Mouse (Mus musculus): ENCODE results near the gene Pex12. TPM values are rescaled to one million over a fixed set of nuclear protein-coding genes. Genes with fewer than 3 reads are reported as not detected.

Pex12 gene
- total and polyA plus RNA-seq, 3 experiments = 8.2 to 11.8 TPM; not detected in 1

- H3K9me3 ChIP-seq (replicated peaks; ENCODE audit: insufficient read depth, low read length) = no peaks in the 10 kb centered on the region
- peaks cover 15 to 55% of the 10 kb centered on the region in 2 experiments for H3K36me3 ChIP-seq (ENCODE audit: control insufficient read depth in 1 of 2, insufficient read depth in 2 of 2, low read length in 2 of 2)
- peak overlapping the region; percentile 64 for H3K27ac ChIP-seq (ENCODE audit: control insufficient read depth, low read depth, low read length)
- H3K4me1 ChIP-seq (ENCODE audit: control insufficient read depth in 1 of 2, insufficient read depth in 2 of 2, low read length in 2 of 2) = peaks cover 16 to 22% of the 10 kb centered on the region in 2 experiments
- peak overlapping the region; percentile 71 to 75 for H3K4me3 ChIP-seq (ENCODE audit: control insufficient read depth in 1 of 2, insufficient read depth in 1 of 2, low read depth in 2 of 2, low read length in 2 of 2)
- TF ChIP-seq ZMIZ1 (IDR thresholded peaks at IDR 0.05; ENCODE audit: low read depth, low read length) (0 out of 2 replicates have a peak, but pooled peaks have one; percentile 11), USF2 (IDR thresholded peaks at IDR 0.05; ENCODE audit: borderline replicate concordance in 1 of 2, insufficient read depth in 1 of 2, low read depth in 1 of 2, low read length in 2 of 2) (no peak), UBTF (IDR thresholded peaks at IDR 0.05; ENCODE audit: borderline replicate concordance, insufficient read depth, low read depth, low read length) (0 out of 2 replicates have a peak, but pooled peaks have one; percentile 31), RCOR1 (IDR thresholded peaks at IDR 0.05; ENCODE audit: low read depth, low read length) (no peak), MXI1 (IDR thresholded peaks at IDR 0.05; ENCODE audit: low read depth, low read length) (peak; percentile 4; the same call in 1 of the 2 replicates), GATA1 (IDR thresholded peaks at IDR 0.05; ENCODE audit: low read depth, low read length) (peak; percentile 36), SIN3A (IDR thresholded peaks at IDR 0.05; ENCODE audit: low read length) (peak; percentile 13; the same call in 1 of the 2 replicates), MAX (IDR thresholded peaks at IDR 0.05; ENCODE audit: low read length) (0 out of 2 replicates have a peak, but pooled peaks have one; percentile 16), MYB (IDR thresholded peaks at IDR 0.05; ENCODE audit: low read depth, low read length) (no peak), CHD1 (IDR thresholded peaks at IDR 0.05; ENCODE audit: low read depth, low read length) (0 out of 2 replicates have a peak, but pooled peaks have one; percentile 3), MEF2A (IDR thresholded peaks at IDR 0.05; ENCODE audit: extremely low read depth, insufficient replicate concordance, low read depth, low read length, poor library complexity, severe bottlenecking) (no peak)
- peak; percentile 68 for DNase-seq (ENCODE audit: low read depth, low spot score)
- no peaks in the 10 kb centered on the region for H3K27me3 ChIP-seq (ENCODE audit: control insufficient read depth in 1 of 2, insufficient read depth in 2 of 2, low read length in 2 of 2)
- H3K79me2 ChIP-seq (ENCODE audit: control insufficient read depth, insufficient read depth, low read length, poor library complexity) = peaks cover 30% of the 10 kb centered on the region
- H3K9ac ChIP-seq (ENCODE audit: control insufficient read depth, low read depth, low read length, poor library complexity, severe bottlenecking) = peak overlapping the region; percentile 90
Observed at GRCm38 (mm10) chr11:83292251-83292587, 10.2 kb downstream of the Pex12 start.

GRCm38 (mm10) chr11:83291375-83292250 lies 10.8 kb downstream of the Pex12 start:
- peak overlapping the region; percentile 72 to 75 for H3K4me3 ChIP-seq (ENCODE audit: control insufficient read depth in 1 of 2, insufficient read depth in 1 of 2, low read depth in 2 of 2, low read length in 2 of 2)
- peaks cover 15 to 52% of the 10 kb centered on the region in 2 experiments for H3K36me3 ChIP-seq (ENCODE audit: control insufficient read depth in 1 of 2, insufficient read depth in 2 of 2, low read length in 2 of 2)
- peak overlapping the region; percentile 85 for H3K27ac ChIP-seq (ENCODE audit: control insufficient read depth, low read depth, low read length)
- DNase-seq (ENCODE audit: low read depth, low spot score) = peak; percentile 99
- H3K4me1 ChIP-seq (ENCODE audit: control insufficient read depth in 1 of 2, insufficient read depth in 2 of 2, low read length in 2 of 2) = peaks cover 17 to 24% of the 10 kb centered on the region in 2 experiments
- no peaks in the 10 kb centered on the region for H3K9me3 ChIP-seq (replicated peaks; ENCODE audit: insufficient read depth, low read length)
- peaks cover 28% of the 10 kb centered on the region for H3K79me2 ChIP-seq (ENCODE audit: control insufficient read depth, insufficient read depth, low read length, poor library complexity)
- no peaks in the 10 kb centered on the region for H3K27me3 ChIP-seq (ENCODE audit: control insufficient read depth in 1 of 2, insufficient read depth in 2 of 2, low read length in 2 of 2)
- H3K9ac ChIP-seq (ENCODE audit: control insufficient read depth, low read depth, low read length, poor library complexity, severe bottlenecking) = peak overlapping the region; percentile 90
- TF ChIP-seq ELF1 (IDR thresholded peaks at IDR 0.05; ENCODE audit: low read depth, low read length) (peak; percentile 41; the same call in 1 of the 2 replicates), UBTF (IDR thresholded peaks at IDR 0.05; ENCODE audit: borderline replicate concordance, insufficient read depth, low read depth, low read length) (no peak), MAX (IDR thresholded peaks at IDR 0.05; ENCODE audit: low read length) (peak; percentile 97), MYB (IDR thresholded peaks at IDR 0.05; ENCODE audit: low read depth, low read length) (no peak), BHLHE40 (IDR thresholded peaks at IDR 0.05; ENCODE audit: borderline replicate concordance, low read depth, low read length) (peak; percentile 71; the same call in 1 of the 2 replicates), CHD2 (IDR thresholded peaks at IDR 0.05; ENCODE audit: low read length) (no peak), USF2 (IDR thresholded peaks at IDR 0.05; ENCODE audit: borderline replicate concordance in 1 of 2, insufficient read depth in 1 of 2, low read depth in 1 of 2, low read length in 2 of 2) (peak; percentile 91 to 97), MXI1 (IDR thresholded peaks at IDR 0.05; ENCODE audit: low read depth, low read length) (peak; percentile 88), MAFK (IDR thresholded peaks at IDR 0.05; ENCODE audit: borderline replicate concordance, low read depth, low read length) (no peak), RCOR1 (IDR thresholded peaks at IDR 0.05; ENCODE audit: low read depth, low read length) (0 out of 2 replicates have a peak, but pooled peaks have one; percentile 7), CHD1 (IDR thresholded peaks at IDR 0.05; ENCODE audit: low read depth, low read length) (peak; percentile 92; the same call in 1 of the 2 replicates), POLR2A (IDR thresholded peaks at IDR 0.05; ENCODE audit: control insufficient read depth in 1 of 2, insufficient read depth in 1 of 2, low read depth in 1 of 2, low read length in 2 of 2, poor library complexity in 1 of 2) (peak; percentile 76 to 96; a peak in 3 of 4 replicates), ETS1 (IDR thresholded peaks at IDR 0.05; ENCODE audit: low read depth, low read length) (peak; percentile 15; the same call in 1 of the 2 replicates), TCF12 (IDR thresholded peaks at IDR 0.05; ENCODE audit: low read depth, low read length) (peak; percentile 63), TBP (IDR thresholded peaks at IDR 0.05; ENCODE audit: low read depth, low read length) (peak; percentile 93), SMC3 (IDR thresholded peaks at IDR 0.05; ENCODE audit: low read depth, low read length) (no peak), HCFC1 (IDR thresholded peaks at IDR 0.05; ENCODE audit: low read depth, low read length) (peak; percentile 85), CTCF (IDR thresholded peaks at IDR 0.05 in 2 of 3, conservative IDR thresholded peaks at IDR 0.05 in 1 of 3; ENCODE audit: control insufficient read depth in 1 of 3, insufficient read depth in 1 of 3, low read depth in 2 of 3, low read length in 3 of 3, poor library complexity in 1 of 3, severe bottlenecking in 1 of 3) (no peak), ZKSCAN1 (IDR thresholded peaks at IDR 0.05; ENCODE audit: low read depth, low read length) (no peak), RAD21 (IDR thresholded peaks at IDR 0.05; ENCODE audit: low read depth, low read length) (no peak), ZNF384 (IDR thresholded peaks at IDR 0.05; ENCODE audit: low read depth, low read length) (peak; percentile 83), USF1 (IDR thresholded peaks at IDR 0.05; ENCODE audit: low read depth, low read length) (peak; percentile 99), ZMIZ1 (IDR thresholded peaks at IDR 0.05; ENCODE audit: low read depth, low read length) (peak; percentile 74)
